Mouse (Mus musculus): ENCODE measurements around the gene Hist1h2bg.
"Not testable (repeated sequence)": the region's sequence is repeated elsewhere in the genome, so short reads cannot be mapped to it uniquely, and the experiment has no call there.

Hist1h2bg gene

GRCm38 (mm10) chr13:23537006-23537710, 34.0 kb upstream of the Hist1h2bg start:
- in situ Hi-C loops (cut with MboI, MseI): loop anchor here (5.0 kb wide), 1 partner anchor 1820 kb away; the partner anchor contains the start of genes Hist1h2ai, Hist1h2bl and Hist1h3h

GRCm38 (mm10) chr13:23538249-23538648, 32.9 kb upstream of the Hist1h2bg start:
- in situ Hi-C loops (cut with MboI, MseI): loop anchor here (5.0 kb wide), 1 partner anchor 1821 kb away; the partner anchor contains the start of genes Hist1h2ai, Hist1h2bl and Hist1h3h

GRCm38 (mm10) chr13:23539821-23540220, 31.4 kb upstream of the Hist1h2bg start:
- in situ Hi-C loops (cut with MboI, MseI): loop anchor here (5.0 kb wide), 1 partner anchor 1823 kb away; the partner anchor contains the start of genes Hist1h2ai, Hist1h2bl and Hist1h3h

GRCm38 (mm10) chr13:23541497-23541896, 29.7 kb upstream of the Hist1h2bg start:
- in situ Hi-C loops (cut with MboI, MseI): no loop called here

- in situ Hi-C loops (cut with MboI, MseI): not testable (repeated sequence)
Observed at GRCm38 (mm10) chr13:23542225-23542980, 28.8 kb upstream of the Hist1h2bg start.

GRCm38 (mm10) chr13:23542999-23543607, 28.1 kb upstream of the Hist1h2bg start, which contains the start of gene Hist1h2bh:
Gene Hist1h2bh (minus strand): TSS chr13:23543392.
- in situ Hi-C loops (cut with MboI, MseI): not testable (repeated sequence)

GRCm38 (mm10) chr13:23543965-23544786, 27.0 kb upstream of the Hist1h2bg start, which contains the start of gene Hist1h3f:
Gene Hist1h3f (plus strand): TSS chr13:23544052.
- in situ Hi-C loops (cut with MboI, MseI): no loop called here

- in situ Hi-C loops (cut with MboI, MseI): not testable (repeated sequence)
Observed at GRCm38 (mm10) chr13:23544787-23545120, 26.4 kb upstream of the Hist1h2bg start.

- in situ Hi-C loops (cut with MboI, MseI): no loop called here
Observed at GRCm38 (mm10) chr13:23546694-23547093, 24.5 kb upstream of the Hist1h2bg start.

GRCm38 (mm10) chr13:23550761-23551145, 20.4 kb upstream of the Hist1h2bg start:
- in situ Hi-C loops (cut with MboI, MseI): no loop called here

GRCm38 (mm10) chr13:23551146-23551834, 19.9 kb upstream of the Hist1h2bg start, which contains the start of gene Hist1h4f:
Gene Hist1h4f (minus strand): TSS chr13:23551648.
- in situ Hi-C loops (cut with MboI, MseI): not testable (repeated sequence)

GRCm38 (mm10) chr13:23551931-23552914, 19.0 kb upstream of the Hist1h2bg start:
- in situ Hi-C loops (cut with MboI, MseI): no loop called here

- in situ Hi-C loops (cut with MboI, MseI): no loop called here
Observed at GRCm38 (mm10) chr13:23552962-23553361, 18.2 kb upstream of the Hist1h2bg start, which contains the start of gene Hist1h1d. Gene Hist1h1d (plus strand): TSS chr13:23553262.

GRCm38 (mm10) chr13:23554393-23554792, 16.8 kb upstream of the Hist1h2bg start:
- in situ Hi-C loops (cut with MboI, MseI): no loop called here

GRCm38 (mm10) chr13:23554925-23555838, 16.0 kb upstream of the Hist1h2bg start:
- in situ Hi-C loops (cut with MboI, MseI): no loop called here

GRCm38 (mm10) chr13:23555839-23556416, 15.3 kb upstream of the Hist1h2bg start:
- in situ Hi-C loops (cut with MboI, MseI): no loop called here

GRCm38 (mm10) chr13:23556906-23557305, 14.3 kb upstream of the Hist1h2bg start:
- in situ Hi-C loops (cut with MboI, MseI): no loop called here

- in situ Hi-C loops (cut with MboI, MseI): not testable (repeated sequence)
Observed at GRCm38 (mm10) chr13:23560699-23561098, 10.5 kb upstream of the Hist1h2bg start.

All from T-helper 1 cell (primary cell).